Mouse (Mus musculus) heart, postnatal 0 days (tissue): ENCODE data around the gene Oosp2. TPM values are rescaled to one million over a fixed set of nuclear protein-coding genes. Genes with fewer than 3 reads are reported as not detected.

Source experiments
- ATAC-seq: fragments of 200-750 bp; cut with Nextera tagmentation; 2 replicates; pipeline ENCODE4 v1.8.0; 2017; ENCODE audit warnings: low read depth, moderate number of reproducible peaks, moderate library complexity; ENCODE audit not compliant: insufficient read depth
- DNase-seq: peaks from one replicate; pipeline ENCODE4 v3.0.0-alpha.2; 2016; ENCODE audit warnings: low spot score
- H3K27ac ChIP-seq: fragments of 300-500 bp; sonication (generic); 2 replicates; pipeline ENCODE4 v1.5.1; 2014; ENCODE audit warnings: low read depth, mild to moderate bottlenecking
- H3K27me3 ChIP-seq: fragments of 300-500 bp; sonication (generic); 2 replicates; pipeline ENCODE4 v1.6.1; 2014; ENCODE audit warnings: low read length, mixed read lengths; ENCODE audit not compliant: control insufficient read depth, insufficient read depth
- H3K36me3 ChIP-seq: fragments of 300-500 bp; sonication (generic); replicated peaks from 2 replicates; pipeline ENCODE4 v1.6.1; 2014; ENCODE audit warnings: low read length, mixed read lengths; ENCODE audit not compliant: control insufficient read depth, insufficient read depth
- H3K4me1 ChIP-seq: fragments of 300-500 bp; sonication (generic); 2 replicates; pipeline ENCODE4 v1.6.1; 2014; ENCODE audit warnings: antibody characterized with exemption; ENCODE audit not compliant: control insufficient read depth, insufficient read depth
- H3K4me2 ChIP-seq: fragments of 300-500 bp; sonication (generic); 2 replicates; pipeline ENCODE4 v1.6.1; 2014; ENCODE audit warnings: low read depth, mild to moderate bottlenecking, low read length, moderate library complexity
- H3K4me3 ChIP-seq: fragments of 300-500 bp; sonication (generic); 2 replicates; pipeline ENCODE4 v1.5.1; 2014; ENCODE audit warnings: low read depth, low read length
- H3K9ac ChIP-seq: fragments of 300-500 bp; sonication (generic); replicated peaks from 2 replicates; pipeline ENCODE4 v1.6.1; 2014; ENCODE audit warnings: low read depth, low read length, mixed read lengths
- H3K9me3 ChIP-seq: fragments of 300-500 bp; sonication (generic); replicated peaks from 2 replicates; pipeline ENCODE4 v1.6.1; 2016; ENCODE audit warnings: low read length; ENCODE audit not compliant: control insufficient read depth
- CTCF ChIP-seq: IDR thresholded peaks from 2 replicates; pipeline ENCODE4 v1.5.1; 2016; ENCODE audit warnings: antibody characterized with exemption, control low read depth, low read depth
- EP300 ChIP-seq: IDR thresholded peaks from 2 replicates; pipeline ENCODE4 v1.6.1; 2016; ENCODE audit warnings: antibody characterized with exemption, low read depth
- WGBS: fragments of 180-500 bp; shearing (Covaris S2); extraction: QIAGEN DNeasy Blood & Tissue Kit; methylation state at CpG from one replicate; pipeline ENCODE4 v1.1.7; 2014; 5-methylcytosine and 5-hydroxymethylcytosine counted together
- polyA plus RNA-seq: library from polyadenylated mRNA; unstranded; fragments of >200 nt; fragmentation: Nextera tagmentation; extraction: Ambion mirVana; gene quantifications from 2 replicates; pipeline ENCODE4 v1.2.1, GENCODE M21; 2015
- total RNA-seq: library from RNA; depleted of rRNA; stranded (reverse); fragments of >200 nt; gene quantifications from 2 replicates; pipeline ENCODE4 v1.2.3, GENCODE M21; 2014; ENCODE audit warnings: low replicate concordance; rRNA removed

Oosp2 gene
- total and polyA plus RNA-seq, 2 experiments from 2014 or later = not detected

GRCm38 (mm10) chr19:11604603-11605002 is 55.8 kb downstream of the Oosp2 start, which contains the start of gene Ms4a6d:
Gene Ms4a6d (minus strand): TSS chr19:11604849.
- DNase-seq = no peak
- Histone ChIP-seq H3K27ac (no peak within 1 kb of the TSS), H3K4me3 (no peak within 1 kb of the TSS), H3K9me3 (no peaks in the 10 kb centered on the region), H3K4me1 (no peaks in the 10 kb centered on the region), H3K4me2 (no peak within 1 kb of the TSS), H3K27me3 (no peaks in the 10 kb centered on the region), H3K36me3 (no peaks in the 10 kb centered on the region), H3K9ac (no peak within 1 kb of the TSS)
- WGBS = 64% methylated on average over 2 of the region's 2 CpGs
- no peak for ATAC-seq
- TF ChIP-seq CTCF (no peak), EP300 (no peak)

- TF ChIP-seq CTCF (peak; percentile 62), EP300 (no peak)
- WGBS = 64% methylated on average over 2 of the region's 2 CpGs
- H3K4me2 ChIP-seq = no peak overlapping the region
- H3K9me3 ChIP-seq = no peaks in the 10 kb centered on the region
- DNase-seq (peak; percentile 50), ATAC-seq (no peak; the same call in 1 of the 2 replicates)
- H3K4me1 ChIP-seq = no peaks in the 10 kb centered on the region
- H3K27me3 ChIP-seq = no peaks in the 10 kb centered on the region
- no peak overlapping the region for H3K27ac ChIP-seq
- H3K9ac ChIP-seq = no peak overlapping the region
- H3K4me3 ChIP-seq = no peak overlapping the region
- H3K36me3 ChIP-seq = no peaks in the 10 kb centered on the region
Observed at GRCm38 (mm10) chr19:11602026-11602425, 58.3 kb downstream of the Oosp2 start.

DNA sequence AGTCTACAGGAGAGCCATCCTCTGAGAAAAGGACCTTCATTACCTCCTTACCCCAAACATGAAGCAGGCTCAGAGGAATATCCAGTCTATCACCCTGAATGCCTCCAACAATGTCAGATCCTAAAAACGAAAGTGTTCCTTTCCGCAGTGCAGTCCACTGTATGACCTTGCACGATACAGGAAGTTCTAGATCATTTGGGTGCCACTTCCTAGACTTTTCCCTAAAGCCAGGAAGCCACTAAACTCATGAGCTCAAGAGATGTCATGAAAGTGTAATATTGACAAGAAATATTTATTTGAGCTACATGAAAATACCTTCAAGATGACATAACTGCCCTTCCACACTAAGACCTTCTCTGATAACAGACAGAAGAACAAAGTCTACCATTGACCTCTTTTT is 59.0 kb downstream of the Oosp2 start:
- H3K9me3 ChIP-seq = no peaks in the 10 kb centered on the region
- no peak overlapping the region for H3K27ac ChIP-seq
- H3K4me1 ChIP-seq = no peaks in the 10 kb centered on the region
- H3K36me3 ChIP-seq = no peaks in the 10 kb centered on the region
- H3K9ac ChIP-seq = no peak overlapping the region
- no peak overlapping the region for H3K4me3 ChIP-seq
- no peak overlapping the region for H3K4me2 ChIP-seq
- no peak for ATAC-seq
- WGBS = 68% methylated on average over 3 of the region's 3 CpGs
- no peak for DNase-seq
- TF ChIP-seq CTCF = no peak
- TF ChIP-seq EP300 = no peak
- H3K27me3 ChIP-seq = no peaks in the 10 kb centered on the region

Other genes with a start within 250 kb of the Oosp2 start
- gene Ms4a4b, start 217.0 kb downstream of the Oosp2 start, total RNA-seq = 0.19 TPM in 1 of 2 replicates, not detected in the other
- gene Ms4a4b, start 217.0 kb downstream of the Oosp2 start, polyA plus RNA-seq = 0.23 and 0.30 TPM in 2 replicates
- 1.4 and 14.5 TPM in 2 replicates for gene Ms4a6c, start 191.2 kb downstream of the Oosp2 start, total RNA-seq
- 4.0 and 4.1 TPM in 2 replicates for gene Ms4a6c, start 191.2 kb downstream of the Oosp2 start, polyA plus RNA-seq
- not detected in 2 replicates for gene Gm8369, start 174.6 kb downstream of the Oosp2 start, total RNA-seq
- 0.08 TPM in 1 of 2 replicates, not detected in the other for gene Gm8369, start 174.6 kb downstream of the Oosp2 start, polyA plus RNA-seq
- 3.5 and 15.3 TPM in 2 replicates for gene Ms4a6b, start 144.0 kb downstream of the Oosp2 start, total RNA-seq
- 2.5 and 2.8 TPM in 2 replicates for gene Ms4a6b, start 144.0 kb downstream of the Oosp2 start, polyA plus RNA-seq
- 1.1 and 1.8 TPM in 2 replicates for gene Ms4a4d, start 123.8 kb downstream of the Oosp2 start, total RNA-seq
- 2.8 and 3.4 TPM in 2 replicates for gene Ms4a4d, start 123.8 kb downstream of the Oosp2 start, polyA plus RNA-seq
- gene Ms4a6d, start 55.7 kb downstream of the Oosp2 start, total RNA-seq = 5.3 and 14.0 TPM in 2 replicates
- 3.0 and 3.2 TPM in 2 replicates for gene Ms4a6d, start 55.7 kb downstream of the Oosp2 start, polyA plus RNA-seq
- gene Ms4a2, start 36.8 kb downstream of the Oosp2 start, total RNA-seq = not detected in 2 replicates
- 0.15 and 0.18 TPM in 2 replicates for gene Ms4a2, start 36.8 kb downstream of the Oosp2 start, polyA plus RNA-seq
- 2.7 TPM in 1 of 2 replicates, not detected in the other for gene Ms4a3, start 19.7 kb downstream of the Oosp2 start, total RNA-seq
- gene Ms4a3, start 19.7 kb downstream of the Oosp2 start, polyA plus RNA-seq = not detected in 2 replicates
- gene Oosp1, start 30.6 kb upstream of the Oosp2 start, total RNA-seq = not detected in 2 replicates
- gene Oosp1, start 30.6 kb upstream of the Oosp2 start, polyA plus RNA-seq = not detected in 2 replicates
- not detected in 2 replicates for gene Oosp3, start 36.5 kb upstream of the Oosp2 start, total RNA-seq
- gene Oosp3, start 36.5 kb upstream of the Oosp2 start, polyA plus RNA-seq = not detected in 2 replicates
- gene Gif, start 87.0 kb upstream of the Oosp2 start, total RNA-seq = not detected in 2 replicates
- not detected in 2 replicates for gene Gif, start 87.0 kb upstream of the Oosp2 start, polyA plus RNA-seq
- 32.2 and 49.9 TPM in 2 replicates for gene Mrpl16, start 109.8 kb upstream of the Oosp2 start, total RNA-seq
- 97.6 and 99.1 TPM in 2 replicates for gene Mrpl16, start 109.8 kb upstream of the Oosp2 start, polyA plus RNA-seq
- 8.0 and 10.6 TPM in 2 replicates for gene Stx3, start 158.8 kb upstream of the Oosp2 start, total RNA-seq
- gene Stx3, start 158.8 kb upstream of the Oosp2 start, polyA plus RNA-seq = 6.0 and 6.3 TPM in 2 replicates
- not detected in 2 replicates for gene Olfr1417, start 178.7 kb upstream of the Oosp2 start, total RNA-seq
- not detected in 2 replicates for gene Olfr1417, start 178.7 kb upstream of the Oosp2 start, polyA plus RNA-seq
- gene Olfr1418, start 200.5 kb upstream of the Oosp2 start, total RNA-seq = not detected in 2 replicates
- not detected in 2 replicates for gene Olfr1418, start 200.5 kb upstream of the Oosp2 start, polyA plus RNA-seq
- not detected in 2 replicates for gene Olfr1419, start 214.5 kb upstream of the Oosp2 start, total RNA-seq
- gene Olfr1419, start 214.5 kb upstream of the Oosp2 start, polyA plus RNA-seq = not detected in 2 replicates
- gene Olfr1420, start 226.0 kb upstream of the Oosp2 start, total RNA-seq = not detected in 2 replicates
- 0.11 TPM in 1 of 2 replicates, not detected in the other for gene Olfr1420, start 226.0 kb upstream of the Oosp2 start, polyA plus RNA-seq